Mouse (Mus musculus) ES-E14 (cell line): ENCODE data around the gene Myo1h.

Experiments used
- CHD2 ChIP-seq: IDR thresholded peaks from 2 replicates; pipeline ENCODE4 v1.6.1; 2014; ENCODE audit warnings: mild to moderate bottlenecking, low read depth, low read length, inconsistent platforms
- HCFC1 ChIP-seq: IDR thresholded peaks from 2 replicates; pipeline ENCODE4 v1.6.1; 2012; ENCODE audit warnings: low read length, inconsistent platforms, borderline replicate concordance; ENCODE audit not compliant: insufficient read depth
- MAFK ChIP-seq: IDR thresholded peaks from 2 replicates; pipeline ENCODE4 v1.6.1; 2014; ENCODE audit warnings: mild to moderate bottlenecking, low read depth, low read length, inconsistent platforms; ENCODE audit not compliant: insufficient read depth
- ZC3H11A ChIP-seq: IDR thresholded peaks from 2 replicates; pipeline ENCODE4 v1.6.1; 2012; ENCODE audit warnings: low read depth, mild to moderate bottlenecking, inconsistent platforms, low read length, borderline replicate concordance
- ZNF384 ChIP-seq: IDR thresholded peaks from 2 replicates; pipeline ENCODE4 v1.6.1; 2012; ENCODE audit warnings: low read depth, low read length, inconsistent platforms

DNA sequence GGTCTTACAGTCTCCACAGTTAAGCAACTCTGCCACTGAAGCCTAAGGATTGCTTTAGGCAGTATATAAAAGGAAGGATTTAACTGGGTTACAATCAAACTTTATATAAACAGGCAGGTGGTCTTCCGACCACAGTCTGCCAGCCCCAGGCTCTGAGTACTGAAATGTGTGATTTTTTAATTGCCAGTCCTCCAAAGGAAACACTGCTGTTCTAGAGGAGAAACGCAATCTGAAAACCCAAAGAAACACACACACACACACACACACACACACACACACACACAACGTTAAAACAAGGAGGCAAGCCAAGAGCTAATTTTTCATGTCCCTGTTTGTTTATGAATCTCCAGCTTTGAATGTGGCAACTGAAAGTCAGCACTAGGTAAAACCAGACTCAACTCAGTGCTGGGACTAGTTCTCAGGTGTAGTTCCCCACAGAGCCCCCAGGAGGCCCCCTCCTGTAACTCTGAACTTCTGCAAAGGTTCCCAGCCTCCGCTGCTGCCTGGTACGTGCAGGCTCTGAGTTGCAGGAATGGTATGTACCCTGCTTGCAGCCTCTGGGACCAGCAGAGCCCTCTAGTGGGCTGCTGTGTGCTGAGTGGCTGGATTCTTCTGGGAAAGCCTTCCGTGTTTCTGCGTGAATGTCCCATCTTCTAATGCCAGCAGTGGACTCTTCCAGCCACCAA is 67.4 kb downstream of the Myo1h start:
- no peak for TF ChIP-seq MAFK
- 0 out of 2 replicates have a peak, but pooled peaks have one; percentile 25 for TF ChIP-seq HCFC1
- TF ChIP-seq CHD2, result no peak
- no peak for TF ChIP-seq ZNF384
- no peak for TF ChIP-seq ZC3H11A
